Mouse (Mus musculus): ENCODE data around the gene Prokr1.

GRCm38 (mm10) chr6:87583183-87583611, 7.3 kb downstream of the Prokr1 start:
- TF ChIP-seq GATA1 (IDR thresholded peaks at IDR 0.05; ENCODE audit: low read length) (peak; percentile 99), TAL1 (IDR thresholded peaks at IDR 0.05; ENCODE audit: low read length) (peak; percentile 96)

All from erythroblast, embryonic 14.5 days (primary cell).